Mouse (Mus musculus) testis, adult 2 months (tissue): Measurements from ENCODE around the gene Slc30a4.

Experiments used
- CTCF ChIP-seq: fragments of 200-500 bp; IDR thresholded peaks from 2 replicates; pipeline ENCODE4 v1.5.1; 2012; ENCODE audit warnings: low read depth, mild to moderate bottlenecking, inconsistent platforms, low read length, moderate library complexity; ENCODE audit not compliant: control insufficient read depth, insufficient read depth, insufficient replicate concordance
- POLR2A ChIP-seq: fragments of 200-500 bp; IDR thresholded peaks from 2 replicates; pipeline ENCODE4 v1.6.1; 2012; ENCODE audit warnings: low read depth, mild to moderate bottlenecking, inconsistent platforms, low read length, moderate library complexity; ENCODE audit not compliant: control insufficient read depth

- no peak for TF ChIP-seq POLR2A
- TF ChIP-seq CTCF: no peak
Measured at GRCm38 (mm10) chr2:122731456-122731855, 29.0 kb upstream of the Slc30a4 start.
